Mouse (Mus musculus): ENCODE data around the gene Cpped1.

Cpped1 gene

GRCm38 (mm10) chr16:11843441-11843840, 65.8 kb downstream of the Cpped1 start:
- no peak for DNase-seq (ENCODE audit: low spot score)

GRCm38 (mm10) chr16:11833474-11833873, 75.8 kb downstream of the Cpped1 start:
- DNase-seq (ENCODE audit: low spot score) = no peak

- DNase-seq (ENCODE audit: low spot score) = no peak
Measured at GRCm38 (mm10) chr16:11828816-11829215, 80.4 kb downstream of the Cpped1 start.

- DNase-seq (ENCODE audit: low spot score) = no peak
Measured at GRCm38 (mm10) chr16:11824833-11825232, 84.4 kb downstream of the Cpped1 start.

DNA sequence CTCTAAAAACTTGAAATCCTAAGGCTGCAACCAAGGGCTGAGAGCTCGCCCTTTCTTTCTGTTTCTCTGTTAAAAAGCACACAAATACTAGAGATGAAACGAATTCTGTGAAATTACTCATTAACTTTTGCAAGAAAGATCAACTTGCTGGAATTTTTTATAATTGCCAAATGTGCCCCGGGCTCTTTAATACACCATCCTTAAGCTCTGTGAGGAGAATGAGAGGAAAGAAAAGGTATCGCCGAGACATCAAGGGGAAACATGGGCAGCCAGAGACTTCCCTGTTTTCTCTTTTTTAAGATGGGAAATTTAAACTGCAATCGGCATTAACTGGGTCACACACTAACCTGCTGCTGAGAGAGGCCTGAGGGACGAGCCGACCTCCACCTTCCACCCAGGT, 84.9 kb downstream of the Cpped1 start:
- no peak for DNase-seq (ENCODE audit: low spot score)

DNA sequence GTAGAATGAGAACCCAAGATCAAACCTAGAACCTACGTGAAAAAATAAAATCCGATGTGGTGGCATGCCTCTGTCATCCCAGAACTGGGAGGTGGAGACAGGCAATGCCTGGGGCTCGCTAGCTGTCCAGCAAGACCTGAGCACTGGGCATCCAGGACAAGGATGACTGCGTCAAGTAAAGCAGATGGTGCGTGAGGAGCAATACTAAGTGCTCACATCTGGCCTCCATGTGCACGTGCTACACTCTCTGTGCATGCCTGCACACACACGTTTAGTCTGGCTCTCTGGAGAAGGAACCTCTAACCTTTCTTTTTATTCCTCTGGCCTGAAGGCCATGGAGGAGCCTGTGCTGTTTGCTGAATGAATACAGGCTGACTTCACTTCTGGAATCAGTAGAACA, 88.5 kb downstream of the Cpped1 start:
- no peak for DNase-seq (ENCODE audit: low spot score)

- no peak for DNase-seq (ENCODE audit: low spot score)
Measured at GRCm38 (mm10) chr16:11814935-11815650, 94.2 kb downstream of the Cpped1 start.

DNA sequence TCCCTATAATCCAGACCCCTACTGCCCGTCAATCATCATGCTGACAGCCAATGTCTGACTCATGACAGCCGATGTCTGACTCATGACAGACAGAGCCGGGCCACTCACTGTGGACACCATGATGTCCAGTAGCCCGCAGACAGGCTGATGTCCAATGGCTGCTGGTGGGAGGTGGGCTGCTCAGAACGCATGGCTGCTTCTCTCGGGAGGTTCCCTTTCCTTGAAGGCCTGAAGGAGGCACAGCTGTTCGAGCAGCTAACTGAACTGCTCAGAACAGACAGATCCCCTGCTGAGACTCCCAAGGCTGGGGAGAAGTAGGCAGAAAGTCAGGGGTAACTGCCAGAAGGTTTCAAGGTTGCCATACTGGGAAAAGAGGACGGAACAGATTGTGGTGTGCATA, 97.1 kb downstream of the Cpped1 start:
- DNase-seq (ENCODE audit: low spot score) = no peak

DNA sequence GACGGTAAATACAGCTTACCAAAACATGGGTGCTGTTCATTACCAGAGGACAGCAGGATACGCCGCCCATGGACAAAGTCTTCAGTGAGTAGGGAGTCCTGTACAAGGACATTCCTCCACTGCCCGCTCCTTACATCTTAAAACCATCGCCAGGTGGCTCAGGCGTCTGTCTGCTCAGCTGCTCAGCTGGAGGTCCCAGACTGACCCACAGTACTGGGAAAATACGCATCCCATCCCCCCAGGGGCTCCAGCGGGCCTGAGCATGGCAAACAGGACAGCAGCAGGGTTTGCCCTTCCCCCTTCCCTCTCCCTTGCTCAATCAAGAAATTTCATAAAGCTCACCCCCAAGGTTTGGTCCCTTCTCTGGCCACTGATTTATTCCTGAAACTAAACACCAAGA, 99.6 kb downstream of the Cpped1 start:
- DNase-seq (ENCODE audit: low spot score) = no peak

- no peak for DNase-seq (ENCODE audit: low spot score)
Measured at GRCm38 (mm10) chr16:11801960-11802539, 107.2 kb downstream of the Cpped1 start.

DNA sequence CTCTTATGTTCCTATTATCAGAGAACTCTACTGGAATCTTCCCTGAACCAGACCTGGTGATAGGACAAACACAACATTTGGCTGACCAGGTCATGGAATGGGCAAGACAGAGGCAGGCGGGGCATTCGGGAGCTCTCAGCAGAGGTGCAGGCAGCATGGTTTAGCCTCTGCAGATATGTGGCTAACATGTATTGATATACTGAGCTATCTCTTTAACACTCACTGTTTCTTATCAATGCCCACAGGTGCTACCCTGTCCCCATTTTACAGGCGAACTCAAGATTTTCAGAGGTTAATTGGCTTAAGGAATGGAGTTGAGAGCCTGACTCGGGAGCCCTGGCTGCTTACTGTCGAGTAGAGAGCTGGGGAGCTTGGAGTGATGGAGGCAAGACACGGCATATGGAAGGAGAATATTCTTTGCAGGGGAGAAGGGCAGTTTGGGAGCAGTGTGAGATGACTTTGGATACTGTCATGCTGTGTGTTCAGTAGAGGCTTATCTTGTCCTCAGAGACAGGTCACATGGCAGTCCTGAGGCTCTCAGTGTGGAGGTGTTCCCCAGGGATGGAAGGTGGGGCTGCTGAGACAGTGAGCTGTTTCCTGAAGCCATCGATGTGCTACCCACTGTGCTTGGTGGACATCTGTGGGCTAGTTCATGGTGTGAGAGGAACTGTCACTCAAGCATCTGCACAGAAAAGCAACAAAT, 113.3 kb downstream of the Cpped1 start:
- DNase-seq (ENCODE audit: low spot score) = no peak

DNA sequence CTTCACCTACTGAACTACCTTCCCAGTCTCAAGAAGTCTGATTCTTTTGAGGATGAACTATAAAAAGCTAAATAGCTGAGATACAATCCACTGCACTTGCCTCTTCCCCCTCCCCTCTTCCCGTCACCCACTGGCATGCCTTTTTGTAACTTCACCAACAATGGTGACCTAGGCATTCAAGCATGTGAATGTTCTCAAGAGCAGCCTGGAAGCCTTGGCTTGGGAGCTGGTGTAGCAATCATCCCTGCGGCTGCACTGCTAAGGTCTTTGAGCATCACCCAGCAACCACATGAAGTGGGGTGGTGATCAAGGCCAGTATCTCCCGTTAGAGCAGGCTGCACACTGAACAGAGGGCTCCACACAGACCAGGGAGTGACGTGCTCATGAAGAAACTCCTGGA, 114.6 kb downstream of the Cpped1 start:
- DNase-seq (ENCODE audit: low spot score) = no peak

DNA sequence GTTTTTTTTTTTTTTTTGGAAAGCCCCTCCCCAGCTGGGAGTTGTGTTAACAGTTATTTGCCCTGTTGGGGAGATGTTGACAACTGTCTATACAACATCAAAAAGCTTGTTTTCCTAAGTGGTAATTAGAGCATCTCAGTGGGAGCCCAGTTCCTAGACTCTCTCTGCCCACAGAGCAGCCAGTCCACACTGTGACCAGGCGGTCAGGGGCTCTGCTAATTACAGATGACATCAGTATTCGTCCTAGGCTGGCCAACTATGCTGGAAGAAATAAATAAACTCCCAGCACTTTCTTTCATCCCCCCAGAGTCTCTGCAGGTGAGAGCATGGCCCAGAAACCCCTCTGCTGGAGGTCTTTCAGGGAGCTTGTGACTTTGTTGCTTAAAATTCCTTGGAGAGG, 115.9 kb downstream of the Cpped1 start:
- DNase-seq (ENCODE audit: low spot score) = no peak

DNA sequence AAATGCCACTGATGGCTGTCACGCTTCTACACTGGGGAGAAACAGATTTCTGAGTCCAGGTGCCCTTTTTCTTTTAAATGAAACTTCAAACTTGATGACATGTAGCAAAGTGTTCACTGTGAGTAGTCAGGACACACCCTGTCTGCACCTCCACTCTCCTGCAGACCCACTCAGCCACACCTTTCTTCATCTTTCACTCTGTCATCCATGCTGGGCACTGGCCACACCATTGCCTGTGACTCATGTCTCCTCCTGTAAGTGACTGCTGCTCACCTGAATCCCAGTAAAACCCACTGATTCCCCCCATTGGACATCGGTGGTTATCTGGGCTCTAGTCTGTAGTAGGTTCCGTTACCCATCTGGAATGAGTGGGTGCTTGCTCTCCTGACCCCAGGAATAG, 118.8 kb downstream of the Cpped1 start:
- DNase-seq (ENCODE audit: low spot score) = no peak

DNA sequence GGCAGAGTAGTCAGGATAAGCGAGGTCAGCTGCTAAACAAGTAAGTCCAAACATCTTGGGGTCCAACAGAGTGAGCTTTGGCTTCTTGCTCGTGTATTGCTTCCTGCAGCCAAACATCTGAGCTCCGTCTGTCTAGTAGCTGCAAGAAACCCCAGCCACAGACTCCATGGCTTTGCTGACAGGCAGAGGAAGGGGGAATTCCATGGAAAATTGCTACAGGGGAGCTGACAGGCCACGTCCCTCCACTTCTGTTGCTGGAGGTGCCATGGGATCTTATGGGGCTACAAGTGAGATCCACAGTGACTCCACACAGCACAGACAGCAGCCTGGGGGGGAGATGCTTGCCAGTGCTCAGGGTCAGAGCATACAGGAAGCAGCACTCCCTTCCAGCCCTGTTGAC, 123.4 kb downstream of the Cpped1 start:
- DNase-seq (ENCODE audit: low spot score) = no peak

DNA sequence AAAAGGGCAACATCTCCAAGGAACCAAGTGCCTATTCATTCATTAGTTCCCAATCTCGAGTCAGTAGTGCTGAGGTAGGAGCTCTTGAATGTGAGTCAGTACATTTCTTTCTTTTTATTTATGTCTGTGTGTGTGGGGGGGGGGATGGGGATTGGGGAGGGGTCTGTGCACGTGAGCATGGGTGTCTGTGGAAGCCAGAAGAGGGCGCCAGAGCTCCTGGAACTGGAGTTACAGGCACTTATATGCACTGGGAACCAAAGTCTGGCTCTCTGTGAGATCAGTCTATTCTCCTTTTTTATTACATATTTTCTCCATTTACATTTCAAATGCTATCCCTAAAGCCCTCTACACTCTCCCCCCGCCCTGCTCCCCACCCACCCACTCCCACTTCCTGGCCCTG, 124.9 kb downstream of the Cpped1 start:
- no peak for DNase-seq (ENCODE audit: low spot score)

- no peak for DNase-seq (ENCODE audit: low spot score)
Measured at GRCm38 (mm10) chr16:11783337-11783736, 125.9 kb downstream of the Cpped1 start.

GRCm38 (mm10) chr16:11782082-11782481, 127.2 kb downstream of the Cpped1 start:
- DNase-seq (ENCODE audit: low spot score) = no peak

DNA sequence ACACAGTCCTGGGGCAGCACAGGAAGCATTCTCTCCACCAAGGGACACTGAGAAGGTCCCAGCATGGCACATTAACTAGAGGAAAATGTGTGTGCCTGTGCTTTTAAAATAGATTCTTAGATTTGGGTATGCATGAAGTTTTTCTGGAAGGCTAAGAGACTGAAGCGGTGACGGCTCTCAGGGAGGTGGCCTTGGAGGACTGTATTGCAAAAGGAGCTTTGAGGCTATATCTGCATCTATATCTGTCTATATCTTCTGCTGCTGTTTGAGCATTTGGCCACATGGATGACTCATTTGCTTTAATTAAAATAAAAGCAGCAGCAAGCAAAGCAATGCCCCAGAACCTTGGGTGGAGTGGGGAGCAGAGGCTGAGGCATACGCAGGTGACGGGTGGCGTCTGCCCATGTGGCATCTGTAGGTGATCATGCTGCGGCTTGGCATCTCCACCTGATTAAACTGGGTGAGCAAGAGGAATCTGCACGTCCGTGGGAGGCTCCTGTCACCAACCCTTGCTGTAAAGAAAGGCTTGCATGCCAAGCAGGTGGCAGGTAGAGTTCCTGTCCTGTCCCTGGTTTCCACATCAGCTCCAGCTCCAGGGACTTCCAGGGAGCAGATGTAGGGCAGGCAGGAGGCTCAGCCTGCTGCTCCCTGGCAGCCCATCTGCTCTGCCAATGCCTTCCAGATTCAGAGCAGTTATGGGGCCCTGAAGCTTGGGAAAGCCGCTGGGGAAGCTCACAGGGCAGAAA, 130.4 kb downstream of the Cpped1 start:
- no peak for DNase-seq (ENCODE audit: low spot score)

- DNase-seq (ENCODE audit: low spot score) = no peak
Measured at GRCm38 (mm10) chr16:11778191-11778590, 131.1 kb downstream of the Cpped1 start.

DNA sequence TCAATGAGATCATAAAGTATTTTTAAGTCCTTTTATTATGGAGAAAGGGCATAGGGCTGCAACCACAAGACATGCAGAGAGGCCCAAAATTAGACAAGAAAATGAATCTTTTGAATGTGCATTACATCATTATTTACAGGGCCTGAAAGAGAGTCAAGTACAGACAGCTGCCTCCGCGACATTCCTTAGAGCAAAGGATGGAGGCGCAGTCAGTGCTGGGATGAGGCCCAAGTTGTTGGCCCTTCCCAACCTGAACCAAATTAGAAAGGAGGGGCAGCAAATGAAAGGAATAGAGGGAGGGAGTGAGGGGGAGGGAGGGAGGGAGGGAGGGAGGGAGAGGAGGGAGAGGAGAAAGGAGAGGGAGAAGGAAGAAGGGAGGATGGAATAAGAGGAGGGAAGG, 132.7 kb downstream of the Cpped1 start:
- DNase-seq (ENCODE audit: low spot score) = no peak

- DNase-seq (ENCODE audit: low spot score) = no peak
Measured at GRCm38 (mm10) chr16:11774321-11774720, 134.9 kb downstream of the Cpped1 start.

DNA sequence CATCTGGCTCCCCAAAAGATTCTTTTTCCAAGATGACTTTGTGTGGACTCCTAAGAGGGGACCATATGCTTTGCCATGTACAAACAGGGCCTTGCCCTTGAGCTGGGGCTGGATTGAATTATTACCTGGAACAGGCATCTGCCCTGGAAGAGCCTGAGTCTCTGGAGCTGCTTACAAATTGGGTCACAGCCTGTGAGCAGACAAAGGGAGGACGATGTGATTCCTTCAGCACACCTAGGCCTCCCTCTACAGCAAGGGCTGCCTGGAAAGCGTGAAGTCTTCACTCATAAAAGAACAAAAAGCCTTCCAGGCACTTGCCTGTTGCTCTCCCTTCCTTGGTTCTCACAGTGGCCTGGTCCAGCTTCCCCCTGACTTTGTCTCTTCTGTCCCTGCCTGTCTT, 136.9 kb downstream of the Cpped1 start:
- DNase-seq (ENCODE audit: low spot score) = no peak
